Mouse (Mus musculus): ENCODE measurements around the gene St3gal4.

DNA sequence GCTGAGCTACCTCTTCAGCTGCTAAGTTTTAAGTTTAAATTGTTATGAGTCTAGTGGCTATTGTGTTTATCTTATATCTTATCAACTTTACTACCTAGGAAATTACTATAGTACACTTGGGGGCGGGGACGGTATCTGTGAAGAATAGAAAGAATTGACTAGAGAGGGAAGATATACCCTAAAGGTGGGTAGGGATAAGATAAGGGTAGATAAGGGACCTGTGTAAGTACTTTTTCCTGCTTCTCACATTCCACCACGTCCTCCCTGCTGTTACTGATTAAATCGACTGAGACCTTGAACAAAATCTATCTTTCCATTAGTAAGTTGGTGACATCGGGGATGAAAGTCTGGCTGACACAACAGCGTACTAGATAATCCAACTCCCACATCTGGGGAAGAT lies 70.6 kb downstream of the St3gal4 start:
- no peak for TF ChIP-seq CTCF (IDR thresholded peaks at IDR 0.05; ENCODE audit: low read depth)
- TF ChIP-seq EP300 (IDR thresholded peaks at IDR 0.05; ENCODE audit: low read depth): no peak
